Mouse (Mus musculus) NIH3T3 (cell line): Measurements from ENCODE around the gene Dnpep.

Experiments
- DNase-seq: peaks from one replicate; pipeline ENCODE4 v3.0.0-alpha.2; 2012; ENCODE audit warnings: low read depth

Gene Dnpep

GRCm38 (mm10) chr1:75331271-75331670, 13.5 kb upstream of the Dnpep start:
- no peak for DNase-seq

- no peak for DNase-seq
Observed at GRCm38 (mm10) chr1:75327461-75327860, 9.7 kb upstream of the Dnpep start.

- no peak for DNase-seq
Observed at GRCm38 (mm10) chr1:75319166-75319565, 1.4 kb upstream of the Dnpep start.

- DNase-seq: no peak
Observed at GRCm38 (mm10) chr1:75318736-75319135, 946 bp upstream of the Dnpep start.

- DNase-seq: no peak
Observed at GRCm38 (mm10) chr1:75318301-75318700, 511 bp upstream of the Dnpep start.

GRCm38 (mm10) chr1:75316861-75317240, 939 bp downstream of the Dnpep start:
- peak; percentile 89 for DNase-seq

GRCm38 (mm10) chr1:75315456-75316365, 2.1 kb downstream of the Dnpep start:
- no peak for DNase-seq

- DNase-seq: no peak
Observed at GRCm38 (mm10) chr1:75315011-75315410, 2.8 kb downstream of the Dnpep start.

GRCm38 (mm10) chr1:75311694-75312093, 6.1 kb downstream of the Dnpep start:
- no peak for DNase-seq

- DNase-seq: no peak
Observed at GRCm38 (mm10) chr1:75304662-75305061, 13.1 kb downstream of the Dnpep start.

GRCm38 (mm10) chr1:75294294-75294693, 23.5 kb downstream of the Dnpep start:
- DNase-seq: no peak

- no peak for DNase-seq
Observed at GRCm38 (mm10) chr1:75293331-75293701, 24.5 kb downstream of the Dnpep start.

- peak; percentile 84 for DNase-seq
Observed at GRCm38 (mm10) chr1:75292476-75293330, 25.1 kb downstream of the Dnpep start.

- DNase-seq: no peak
Observed at GRCm38 (mm10) chr1:75291321-75291720, 26.5 kb downstream of the Dnpep start.

- DNase-seq: peak; percentile 83
Observed at GRCm38 (mm10) chr1:75290582-75290981, 27.2 kb downstream of the Dnpep start.

- no peak for DNase-seq
Observed at GRCm38 (mm10) chr1:75289888-75290431, 27.8 kb downstream of the Dnpep start.

- no peak for DNase-seq
Observed at GRCm38 (mm10) chr1:75289376-75289775, 28.4 kb downstream of the Dnpep start.

- DNase-seq: no peak
Observed at GRCm38 (mm10) chr1:75284911-75285310, 32.9 kb downstream of the Dnpep start.

- DNase-seq: no peak
Observed at GRCm38 (mm10) chr1:75283017-75283416, 34.8 kb downstream of the Dnpep start.

GRCm38 (mm10) chr1:75278228-75278627, 39.6 kb downstream of the Dnpep start, which contains the start of gene Resp18:
Gene Resp18, minus strand, starts transcription at chr1:75278415.
- no peak for DNase-seq

- DNase-seq: peak; percentile 86
Observed at GRCm38 (mm10) chr1:75277195-75278188, 40.3 kb downstream of the Dnpep start.
